Mouse (Mus musculus): ENCODE data around the gene Trim71. TPM values are rescaled to one million over a fixed set of nuclear protein-coding genes. Genes with fewer than 3 reads are reported as not detected.

Gene Trim71
- polyA plus RNA-seq, 1 experiment from 2014 or later: 0.46 TPM

DNA sequence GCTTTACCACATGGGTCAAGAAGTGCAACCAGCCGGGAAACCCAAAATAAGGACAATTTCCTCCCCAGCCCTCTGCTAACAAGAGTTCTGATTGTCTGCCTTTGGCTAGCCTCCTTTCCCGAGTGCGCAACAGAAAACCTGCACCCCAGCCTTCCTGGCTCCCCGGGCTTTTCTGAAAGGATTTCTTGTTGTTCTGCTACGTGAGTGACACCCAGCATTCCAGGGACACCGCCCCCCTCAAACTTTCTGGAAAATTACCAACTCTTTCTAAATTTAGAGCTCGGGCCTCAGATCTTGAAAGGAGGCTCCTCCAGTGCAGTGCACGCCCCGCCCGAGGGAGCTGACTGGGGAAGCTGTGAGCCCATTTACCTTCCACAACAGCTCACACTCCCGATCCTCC lies 48.8 kb downstream of the Trim71 start, which contains the start of gene C130032M10Rik:
Gene C130032M10Rik, plus strand, starts transcription at position 334 of the 400 bp plus-strand sequence.
- Histone ChIP-seq H3K27me3 (ENCODE audit: insufficient read depth, low read length) (no peaks in the 10 kb centered on the region), H3K4me2 (ENCODE audit: low read length) (no peak within 1 kb of the TSS), H3K9me3 (replicated peaks; ENCODE audit: low read length) (peaks cover 22% of the 10 kb centered on the region), H3K4me1 (replicated peaks; ENCODE audit: insufficient read depth, low read length) (no peaks in the 10 kb centered on the region), H3K27ac (no peak within 1 kb of the TSS), H3K36me3 (ENCODE audit: insufficient read depth, low read length) (peaks cover 16% of the 10 kb centered on the region), H3K4me3 (replicated peaks; ENCODE audit: low read depth, low read length) (no peak within 1 kb of the TSS), H3K9ac (ENCODE audit: low read depth, low read length) (no peak within 1 kb of the TSS)
- ATAC-seq (replicated peaks; ENCODE audit: low FRiP score, low read depth) (no peak), DNase-seq (ENCODE audit: low spot score) (no peak)
- 57% methylated on average over 11 of the region's 11 CpGs for WGBS
- no peak for TF ChIP-seq CTCF (IDR thresholded peaks at IDR 0.05; ENCODE audit: low read depth)

DNA sequence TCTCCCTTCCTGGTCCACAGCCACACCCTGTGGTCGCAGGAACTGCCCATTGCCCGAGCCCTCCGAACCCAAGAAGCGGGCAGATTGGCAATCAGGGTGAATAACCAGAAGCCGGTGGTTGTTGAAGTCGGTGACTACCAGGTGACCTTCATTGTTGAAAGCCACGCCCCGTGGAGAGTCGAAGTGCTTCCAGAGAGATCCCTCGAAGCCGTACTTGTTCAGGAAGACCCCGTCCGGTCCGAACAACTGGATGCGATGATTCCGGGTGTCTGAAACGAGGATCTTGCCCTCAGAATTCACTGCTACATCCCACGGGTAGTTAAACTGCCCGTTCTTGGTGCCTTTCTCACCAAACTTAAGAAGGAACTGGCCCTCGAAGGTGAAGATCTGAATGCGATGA lies 51.3 kb downstream of the Trim71 start:
- 99% methylated on average over 21 of the region's 21 CpGs for WGBS
- H3K9ac ChIP-seq (ENCODE audit: low read depth, low read length): no peak overlapping the region
- DNase-seq (ENCODE audit: low spot score) (no peak), ATAC-seq (replicated peaks; ENCODE audit: low FRiP score, low read depth) (no peak)
- TF ChIP-seq CTCF (IDR thresholded peaks at IDR 0.05; ENCODE audit: low read depth): no peak
- no peaks in the 10 kb centered on the region for H3K4me1 ChIP-seq (replicated peaks; ENCODE audit: insufficient read depth, low read length)
- no peak overlapping the region for H3K4me2 ChIP-seq (ENCODE audit: low read length)
- no peak overlapping the region for H3K4me3 ChIP-seq (replicated peaks; ENCODE audit: low read depth, low read length)
- H3K27me3 ChIP-seq (ENCODE audit: insufficient read depth, low read length): no peaks in the 10 kb centered on the region
- no peak overlapping the region for H3K27ac ChIP-seq
- H3K36me3 ChIP-seq (ENCODE audit: insufficient read depth, low read length): peaks cover 16% of the 10 kb centered on the region
- peaks cover 22% of the 10 kb centered on the region for H3K9me3 ChIP-seq (replicated peaks; ENCODE audit: low read length)

DNA sequence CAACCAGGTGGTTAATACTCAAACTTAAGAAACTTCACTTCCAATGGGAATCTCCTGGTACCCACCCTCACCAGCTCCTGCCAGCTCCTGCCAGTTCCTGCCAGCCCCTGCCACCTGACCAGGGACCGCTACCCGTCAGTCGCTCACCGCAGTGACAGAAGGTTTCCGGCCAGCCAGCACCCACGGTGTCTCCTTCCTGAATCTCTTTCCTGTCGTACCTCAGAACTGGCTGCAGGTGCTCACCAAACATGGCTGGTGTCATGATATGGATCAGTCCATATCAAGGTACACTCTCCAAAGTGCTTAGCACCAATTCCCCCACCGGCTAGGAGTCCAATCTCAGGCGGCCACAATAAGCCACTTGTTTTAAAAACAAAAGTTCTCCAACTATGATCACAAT lies 54.4 kb downstream of the Trim71 start:
- no peaks in the 10 kb centered on the region for H3K27me3 ChIP-seq (ENCODE audit: insufficient read depth, low read length)
- no peaks in the 10 kb centered on the region for H3K4me1 ChIP-seq (replicated peaks; ENCODE audit: insufficient read depth, low read length)
- peaks cover 22% of the 10 kb centered on the region for H3K9me3 ChIP-seq (replicated peaks; ENCODE audit: low read length)
- H3K27ac ChIP-seq: no peak overlapping the region
- TF ChIP-seq CTCF (IDR thresholded peaks at IDR 0.05; ENCODE audit: low read depth): no peak
- H3K36me3 ChIP-seq (ENCODE audit: insufficient read depth, low read length): peaks cover 16% of the 10 kb centered on the region
- WGBS: 95% methylated on average over 9 of the region's 9 CpGs
- no peak overlapping the region for H3K4me3 ChIP-seq (replicated peaks; ENCODE audit: low read depth, low read length)
- H3K4me2 ChIP-seq (ENCODE audit: low read length): no peak overlapping the region
- DNase-seq (ENCODE audit: low spot score) (no peak), ATAC-seq (replicated peaks; ENCODE audit: low FRiP score, low read depth) (no peak)
- H3K9ac ChIP-seq (ENCODE audit: low read depth, low read length): no peak overlapping the region

DNA sequence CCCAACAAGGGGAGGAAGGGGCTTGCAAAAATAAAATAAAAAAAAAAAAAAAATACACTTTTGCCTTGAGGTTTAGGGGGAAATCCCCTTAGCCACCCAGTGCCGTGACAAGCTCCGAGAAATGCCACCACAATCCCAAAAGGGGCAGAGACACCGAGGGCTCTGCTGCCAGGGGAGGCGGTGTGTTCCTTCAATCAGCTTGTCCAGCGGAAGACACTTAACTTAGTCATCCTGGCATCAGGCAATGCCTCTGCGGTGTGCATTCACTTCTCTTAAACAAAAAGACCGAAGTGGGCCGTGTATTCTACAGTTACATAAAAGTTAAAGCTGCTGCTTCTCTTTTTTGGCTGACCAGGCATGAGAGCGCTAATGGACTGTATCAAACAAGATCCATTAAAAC lies 56.7 kb downstream of the Trim71 start:
- ATAC-seq (replicated peaks; ENCODE audit: low FRiP score, low read depth) (no peak), DNase-seq (ENCODE audit: low spot score) (no peak)
- Histone ChIP-seq H3K27me3 (ENCODE audit: insufficient read depth, low read length) (no peaks in the 10 kb centered on the region), H3K9ac (ENCODE audit: low read depth, low read length) (no peak overlapping the region), H3K27ac (no peak overlapping the region), H3K4me2 (ENCODE audit: low read length) (no peak overlapping the region), H3K4me3 (replicated peaks; ENCODE audit: low read depth, low read length) (no peak overlapping the region), H3K36me3 (ENCODE audit: insufficient read depth, low read length) (no peaks in the 10 kb centered on the region), H3K4me1 (replicated peaks; ENCODE audit: insufficient read depth, low read length) (no peaks in the 10 kb centered on the region), H3K9me3 (replicated peaks; ENCODE audit: low read length) (peaks cover 5% of the 10 kb centered on the region; the same call in 1 of the 2 replicates)
- 78% methylated on average over 9 of the region's 9 CpGs for WGBS
- no peak for TF ChIP-seq CTCF (IDR thresholded peaks at IDR 0.05; ENCODE audit: low read depth)

DNA sequence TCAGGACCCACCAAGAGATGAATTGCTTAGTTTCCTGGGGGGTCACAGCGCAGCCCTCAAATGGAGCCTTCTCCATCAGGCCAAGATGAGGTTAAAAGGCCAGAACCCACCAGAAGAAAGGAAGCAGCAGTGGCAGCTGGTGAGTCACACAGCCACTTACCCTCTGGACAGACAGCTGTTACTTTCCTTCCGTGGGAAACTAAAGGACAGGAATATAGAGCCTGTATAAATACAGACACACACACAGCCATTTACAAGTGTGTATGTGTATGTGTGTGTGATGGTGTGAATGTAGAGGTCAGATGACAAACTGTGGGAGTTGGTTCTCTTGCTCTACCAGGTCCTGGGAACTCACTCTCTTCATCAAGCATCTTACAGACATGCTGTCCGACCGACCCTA lies 57.6 kb downstream of the Trim71 start:
- no peak for DNase-seq (ENCODE audit: low spot score)
- WGBS: 58% methylated on average over 4 of the region's 4 CpGs

DNA sequence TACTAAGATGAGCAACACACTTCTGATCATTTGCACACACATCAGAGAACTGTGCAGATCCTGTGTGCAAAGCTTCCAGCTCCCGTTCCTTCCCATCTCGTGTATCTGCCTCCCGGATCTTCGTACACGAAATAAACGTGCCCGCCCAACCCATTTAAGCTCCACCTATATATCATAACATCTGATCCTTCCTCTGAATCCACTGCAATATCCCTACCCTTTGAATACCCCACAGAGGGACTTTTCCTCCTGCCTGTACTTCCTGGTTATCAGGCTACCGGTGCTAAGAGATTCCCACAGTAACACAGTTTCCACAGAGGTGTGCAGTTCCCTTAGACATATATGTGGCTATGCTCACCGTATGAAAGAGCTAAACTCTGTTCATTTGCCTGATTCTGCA lies 59.4 kb downstream of the Trim71 start, which contains the start of gene Ccr4:
Gene Ccr4, minus strand, starts transcription at position 101 of the 400 bp plus-strand sequence.
- Histone ChIP-seq H3K27ac (no peak within 1 kb of the TSS), H3K9me3 (replicated peaks; ENCODE audit: low read length) (no peaks in the 10 kb centered on the region), H3K27me3 (ENCODE audit: insufficient read depth, low read length) (no peaks in the 10 kb centered on the region), H3K4me3 (replicated peaks; ENCODE audit: low read depth, low read length) (no peak within 1 kb of the TSS), H3K4me1 (replicated peaks; ENCODE audit: insufficient read depth, low read length) (no peaks in the 10 kb centered on the region), H3K4me2 (ENCODE audit: low read length) (no peak within 1 kb of the TSS), H3K36me3 (ENCODE audit: insufficient read depth, low read length) (no peaks in the 10 kb centered on the region), H3K9ac (ENCODE audit: low read depth, low read length) (no peak within 1 kb of the TSS)
- DNase-seq (ENCODE audit: low spot score) (no peak), ATAC-seq (replicated peaks; ENCODE audit: low FRiP score, low read depth) (no peak)
- no peak for TF ChIP-seq CTCF (IDR thresholded peaks at IDR 0.05; ENCODE audit: low read depth)
- WGBS: 82% methylated on average over 9 of the region's 9 CpGs

More for the DNA sequence above, 57.6 kb downstream of the Trim71 start:
- Histone ChIP-seq H3K4me2 (ENCODE audit: low read length) (no peak overlapping the region), H3K4me1 (replicated peaks; ENCODE audit: insufficient read depth, low read length) (no peaks in the 10 kb centered on the region), H3K4me3 (replicated peaks; ENCODE audit: low read depth, low read length) (no peak overlapping the region), H3K27me3 (ENCODE audit: insufficient read depth, low read length) (no peaks in the 10 kb centered on the region), H3K36me3 (ENCODE audit: insufficient read depth, low read length) (no peaks in the 10 kb centered on the region), H3K27ac (no peak overlapping the region), H3K9me3 (replicated peaks; ENCODE audit: low read length) (no peaks in the 10 kb centered on the region; the same call in 1 of the 2 replicates), H3K9ac (ENCODE audit: low read depth, low read length) (no peak overlapping the region)
- no peak for TF ChIP-seq CTCF (IDR thresholded peaks at IDR 0.05; ENCODE audit: low read depth)
- no peak for ATAC-seq (replicated peaks; ENCODE audit: low FRiP score, low read depth)
